Mouse (Mus musculus) ovary, adult 18-20 months (tissue): Measurements from ENCODE around the gene Ldhd.

Experiments used
- DNase-seq: peaks from one replicate; pipeline ENCODE4 v3.0.0; 2022; ENCODE audit warnings: low spot score, mixed read lengths

Gene Ldhd

GRCm38 (mm10) chr8:111594044-111594840 lies 35.9 kb downstream of the Ldhd start:
- DNase-seq: no peak

GRCm38 (mm10) chr8:111592390-111592910 lies 37.7 kb downstream of the Ldhd start:
- DNase-seq: no peak

- no peak for DNase-seq
These were observed 39.0 kb downstream of the Ldhd start for GRCm38 (mm10) chr8:111591176-111591575.

GRCm38 (mm10) chr8:111590214-111590613 lies 40.0 kb downstream of the Ldhd start:
- no peak for DNase-seq

- DNase-seq: no peak
These were observed 41.8 kb downstream of the Ldhd start for GRCm38 (mm10) chr8:111588336-111588735.

- no peak for DNase-seq
These were observed 42.6 kb downstream of the Ldhd start for GRCm38 (mm10) chr8:111587545-111588094.

GRCm38 (mm10) chr8:111584946-111585345 lies 45.2 kb downstream of the Ldhd start:
- no peak for DNase-seq

- DNase-seq: no peak
These were observed 47.8 kb downstream of the Ldhd start for GRCm38 (mm10) chr8:111582386-111582785.

- no peak for DNase-seq
These were observed 49.9 kb downstream of the Ldhd start for GRCm38 (mm10) chr8:111580306-111580705.

GRCm38 (mm10) chr8:111579318-111579717 lies 50.9 kb downstream of the Ldhd start:
- DNase-seq: no peak

GRCm38 (mm10) chr8:111577880-111578533 lies 52.2 kb downstream of the Ldhd start:
- DNase-seq: no peak

- DNase-seq: no peak
These were observed 53.7 kb downstream of the Ldhd start for GRCm38 (mm10) chr8:111576501-111576900.

- no peak for DNase-seq
These were observed 54.7 kb downstream of the Ldhd start for GRCm38 (mm10) chr8:111575492-111575891.

- no peak for DNase-seq
These were observed 56.2 kb downstream of the Ldhd start for GRCm38 (mm10) chr8:111574016-111574415.
